Mouse (Mus musculus) embryonic facial prominence, embryonic 13.5 days (tissue): ENCODE measurements around the gene Fancm. TPM values are rescaled to one million over a fixed set of nuclear protein-coding genes. Genes with fewer than 3 reads are reported as not detected.
"Not testable (repeated sequence)": the region's sequence is repeated elsewhere in the genome, so short reads cannot be mapped to it uniquely, and the experiment has no call there.

Experiments used
- ATAC-seq: fragments of 200-750 bp; cut with Nextera tagmentation; 2 replicates; pipeline ENCODE4 v1.8.0; 2017; ENCODE audit warnings: low read depth; ENCODE audit not compliant: insufficient number of reproducible peaks, insufficient read depth, low FRiP score, low TSS enrichment
- H3K27ac ChIP-seq: fragments of 300-500 bp; sonication (generic); 2 replicates; pipeline ENCODE4 v1.5.1; 2015; ENCODE audit warnings: moderate library complexity, mild to moderate bottlenecking, inconsistent platforms
- H3K27me3 ChIP-seq: fragments of 300-500 bp; sonication (generic); 2 replicates; pipeline ENCODE4 v1.6.1; 2015; ENCODE audit warnings: mild to moderate bottlenecking, inconsistent platforms
- H3K36me3 ChIP-seq: fragments of 300-500 bp; sonication (generic); 2 replicates; pipeline ENCODE4 v1.6.1; 2015; ENCODE audit warnings: mild to moderate bottlenecking, inconsistent platforms
- H3K4me1 ChIP-seq: fragments of 300-500 bp; sonication (generic); 2 replicates; pipeline ENCODE4 v1.6.1; 2015; ENCODE audit warnings: inconsistent platforms
- H3K4me2 ChIP-seq: fragments of 300-500 bp; sonication (generic); 2 replicates; pipeline ENCODE4 v1.6.1; 2015; ENCODE audit warnings: moderate library complexity, mild to moderate bottlenecking, inconsistent platforms
- H3K4me3 ChIP-seq: fragments of 300-500 bp; sonication (generic); 2 replicates; pipeline ENCODE4 v1.5.1; 2015; ENCODE audit warnings: mild to moderate bottlenecking, inconsistent platforms
- H3K9ac ChIP-seq: fragments of 300-500 bp; sonication (generic); 2 replicates; pipeline ENCODE4 v1.6.1; 2015; ENCODE audit warnings: mild to moderate bottlenecking, inconsistent platforms
- H3K9me3 ChIP-seq: fragments of 300-500 bp; sonication (generic); 2 replicates; pipeline ENCODE4 v1.6.1; 2016; ENCODE audit warnings: inconsistent platforms
- WGBS: fragments of 180-500 bp; shearing (Covaris S2); methylation state at CpG from one replicate; pipeline ENCODE4 v1.1.7; 2015; ENCODE audit warnings: mixed read lengths; 5-methylcytosine and 5-hydroxymethylcytosine counted together
- polyA plus RNA-seq: library from polyadenylated mRNA; unstranded; fragments of >200 nt; fragmentation: Nextera tagmentation; extraction: Ambion mirVana; gene quantifications from 2 replicates; pipeline ENCODE4 v1.2.1, GENCODE M21; 2015

Fancm gene
- polyA plus RNA-seq, 1 experiment from 2014 or later, result 11.1 TPM

DNA sequence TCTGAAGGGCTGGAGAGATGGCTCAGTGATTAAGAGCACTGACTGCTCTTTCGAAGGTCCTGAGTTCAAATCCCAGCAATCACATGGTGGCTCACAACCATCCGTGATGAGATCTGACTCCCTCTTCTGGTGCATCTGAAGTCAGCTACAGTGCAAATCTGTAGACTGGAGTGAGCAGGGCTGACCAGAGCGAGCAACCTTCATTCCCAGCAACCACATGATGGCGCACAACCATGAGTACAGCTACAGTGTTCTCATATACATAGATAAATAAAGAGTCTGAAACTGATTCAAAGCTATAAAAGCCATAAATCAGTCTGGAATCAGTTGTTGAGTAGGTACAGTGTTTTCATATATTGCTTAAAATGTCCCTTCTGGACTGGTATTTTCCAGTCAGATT, 60.7 kb downstream of the Fancm start:
- H3K36me3 ChIP-seq, result peaks cover 51% of the 10 kb centered on the region

DNA sequence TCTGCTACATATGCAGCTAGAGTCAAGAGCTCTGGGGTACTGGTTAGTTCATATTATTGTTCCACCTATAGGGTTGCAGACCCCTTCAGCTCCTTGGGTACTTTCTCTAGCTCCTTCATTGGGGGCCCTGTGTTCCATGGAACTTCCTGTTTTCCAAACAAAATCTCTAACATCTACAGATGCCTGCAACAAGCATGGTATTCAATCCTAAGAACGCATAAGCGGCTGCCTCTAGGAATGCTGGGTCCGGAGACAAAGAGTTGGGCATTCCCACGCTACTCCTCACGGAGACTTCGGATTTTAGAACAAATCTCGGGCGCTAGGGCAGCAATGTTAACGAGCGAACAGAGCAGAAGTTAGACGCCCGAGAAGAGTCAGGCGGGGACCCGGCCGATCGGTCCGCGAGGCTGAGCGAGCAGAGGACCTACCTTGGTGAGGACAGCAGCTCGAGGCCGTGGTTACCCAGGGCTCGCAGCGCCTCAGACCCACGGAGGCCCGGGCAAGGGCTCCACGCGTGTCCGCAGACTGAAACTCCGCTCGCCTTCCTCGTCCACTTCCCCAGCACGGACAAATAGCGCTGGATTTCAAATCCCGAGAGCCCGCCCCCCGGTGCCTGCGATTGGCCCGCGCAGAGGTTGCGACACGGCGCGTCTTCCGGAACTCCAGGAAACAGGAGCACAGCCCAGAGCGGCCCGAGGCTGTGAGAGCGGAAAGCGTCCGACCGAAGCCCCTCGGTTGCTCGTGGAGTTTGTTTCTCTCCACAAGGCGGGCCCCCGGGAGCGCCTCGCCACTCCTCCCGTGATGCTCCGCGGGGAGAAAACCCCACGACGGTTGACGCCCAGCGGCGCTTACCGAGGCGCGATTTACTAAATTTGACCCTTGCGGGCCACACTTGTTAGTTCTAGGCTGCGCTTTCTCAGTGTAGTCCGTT, 96.9 kb downstream of the Fancm start, which contains the start of gene Mis18bp1:
Gene Mis18bp1 (minus strand): TSS at position 584 of the 931 bp plus-strand sequence.
- Histone ChIP-seq H3K36me3 (peaks cover 7% of the 10 kb centered on the region), H3K4me3 (peak within 1 kb of the TSS; percentile 85), H3K9ac (peak within 1 kb of the TSS; percentile 84), H3K27ac (peak within 1 kb of the TSS; percentile 93), H3K4me1 (peaks cover 14% of the 10 kb centered on the region), H3K9me3 (no peaks in the 10 kb centered on the region), H3K4me2 (peak within 1 kb of the TSS; percentile 61), H3K27me3 (no peaks in the 10 kb centered on the region)
- under 1% methylated on average over 70 of the region's 70 CpGs for WGBS
- peak; percentile 99 for ATAC-seq

More for the DNA sequence above, 60.7 kb downstream of the Fancm start:
- not testable (repeated sequence) for H3K4me2 ChIP-seq, ATAC-seq, H3K4me3 ChIP-seq, H3K27me3 ChIP-seq, H3K9ac ChIP-seq, H3K27ac ChIP-seq, H3K9me3 ChIP-seq, H3K4me1 ChIP-seq
- 94% methylated on average over 4 of the region's 4 CpGs for WGBS

DNA sequence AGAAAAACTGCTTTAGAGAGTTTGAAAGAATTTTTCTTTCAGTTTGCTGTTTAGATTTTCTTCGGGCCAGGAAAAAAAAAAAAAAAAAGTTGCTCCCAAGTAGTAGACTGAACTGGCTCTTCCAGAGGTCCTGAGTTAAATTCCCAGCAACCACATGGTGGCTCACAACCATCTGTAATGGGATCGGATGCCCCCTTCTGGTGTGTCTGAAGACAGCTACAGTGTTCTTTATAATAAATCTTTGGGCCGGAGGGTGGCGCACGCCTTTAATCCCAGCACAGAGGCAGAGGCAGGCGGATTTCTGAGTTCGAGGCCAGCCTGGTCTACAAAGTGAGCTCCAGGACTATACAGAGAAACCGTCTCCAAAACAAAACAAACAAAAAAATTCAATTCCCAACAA, 97.6 kb downstream of the Fancm start:
- peak overlapping the region; percentile 84 for H3K9ac ChIP-seq
- not testable (repeated sequence) for H3K9me3 ChIP-seq, H3K27me3 ChIP-seq, H3K36me3 ChIP-seq
- peaks cover 14% of the 10 kb centered on the region for H3K4me1 ChIP-seq
- 26% methylated on average over 8 of the region's 8 CpGs for WGBS
- ATAC-seq, result 0 out of 2 replicates have a peak, but pooled peaks have one; percentile 12
- H3K4me2 ChIP-seq, result peak overlapping the region; percentile 61
- peak overlapping the region; percentile 93 for H3K27ac ChIP-seq
- H3K4me3 ChIP-seq, result peak overlapping the region; percentile 85

DNA sequence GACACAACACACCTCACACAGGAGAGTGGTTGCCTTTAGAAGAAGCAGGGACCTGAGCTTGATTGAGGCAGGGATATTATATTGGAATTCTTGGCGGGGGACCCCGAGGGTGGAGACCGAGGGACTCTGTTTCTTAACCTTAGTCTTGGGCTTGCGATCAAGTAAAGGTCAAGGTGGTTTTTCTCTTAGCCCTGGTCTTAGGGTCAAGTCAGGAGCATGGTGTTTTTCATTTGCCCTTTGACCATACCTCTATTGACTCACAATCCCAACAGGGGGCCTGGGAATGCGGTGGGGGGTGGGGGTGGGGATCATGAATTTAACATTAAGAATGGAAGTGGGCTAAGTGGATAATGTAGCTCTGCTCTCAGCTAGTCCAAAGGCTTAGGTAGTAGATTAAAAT, 98.3 kb downstream of the Fancm start:
- no peaks in the 10 kb centered on the region for H3K9me3 ChIP-seq
- no peak overlapping the region for H3K9ac ChIP-seq
- H3K36me3 ChIP-seq, result no peaks in the 10 kb centered on the region
- WGBS, result 89% methylated on average over 5 of the region's 5 CpGs
- ATAC-seq, result no peak
- H3K4me3 ChIP-seq, result no peak overlapping the region
- no peaks in the 10 kb centered on the region for H3K27me3 ChIP-seq
- 0 out of 2 replicates have a peak overlapping the region, but pooled peaks have one; percentile 93 for H3K27ac ChIP-seq
- peaks cover 14% of the 10 kb centered on the region for H3K4me1 ChIP-seq
- H3K4me2 ChIP-seq, result no peak overlapping the region

Other genes with a start within 250 kb of the Fancm start
- gene Gm527, start 157.7 kb upstream of the Fancm start, polyA plus RNA-seq, result 2.3 and 3.5 TPM in 2 replicates
- 14.0 and 15.6 TPM in 2 replicates for gene Klhl28, start 110.1 kb upstream of the Fancm start, polyA plus RNA-seq
- gene Togaram1, start 109.8 kb upstream of the Fancm start, polyA plus RNA-seq, result 31.6 and 32.8 TPM in 2 replicates
- gene Prpf39, start 39.3 kb upstream of the Fancm start, polyA plus RNA-seq, result 68.1 and 76.9 TPM in 2 replicates
- 495 and 555 TPM in 2 replicates for gene Fkbp3, start 1.6 kb upstream of the Fancm start, polyA plus RNA-seq
- 69.1 and 71.8 TPM in 2 replicates for gene Mis18bp1, start 97.0 kb downstream of the Fancm start, polyA plus RNA-seq
- not detected in 2 replicates for gene Wdr20rt, start 149.9 kb downstream of the Fancm start, polyA plus RNA-seq